Mouse (Mus musculus): ENCODE results near the gene Mtfr1l. TPM values are rescaled to one million over a fixed set of nuclear protein-coding genes. Genes with fewer than 3 reads are reported as not detected.
A peak's percentile ranks its signal among the peaks of the same experiment; 100 is the strongest.

Mtfr1l gene
- polyA plus RNA-seq, 1 experiment: 69.1 TPM

- no peak for TF ChIP-seq GATA1 (IDR thresholded peaks at IDR 0.05; ENCODE audit: low read length)
These were observed 24.3 kb downstream of the Mtfr1l start, which contains the start of gene Aunip for GRCm38 (mm10) chr4:134510845-134511411. TSS of gene Aunip (plus strand) at chr4:134510999.

DNA sequence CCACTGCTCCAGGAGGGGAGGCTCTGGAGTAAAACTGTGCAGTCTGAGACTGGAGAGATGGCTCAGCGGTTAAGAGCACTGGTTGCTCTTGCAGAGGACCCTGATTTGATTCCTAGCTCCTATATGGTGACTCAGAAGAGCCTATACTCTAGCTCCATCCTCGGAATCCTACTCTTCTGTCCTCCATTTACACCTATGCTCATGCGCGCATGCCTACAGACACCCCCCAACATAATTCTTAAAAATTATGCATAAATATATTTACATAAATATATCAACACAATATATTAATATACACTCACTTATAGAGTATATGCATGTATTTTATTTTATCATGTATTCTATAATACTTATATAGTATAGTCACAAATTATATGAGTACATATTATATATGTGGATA lies 24.8 kb downstream of the Mtfr1l start:
- no peak for TF ChIP-seq GATA1 (IDR thresholded peaks at IDR 0.05; ENCODE audit: low read length)

DNA sequence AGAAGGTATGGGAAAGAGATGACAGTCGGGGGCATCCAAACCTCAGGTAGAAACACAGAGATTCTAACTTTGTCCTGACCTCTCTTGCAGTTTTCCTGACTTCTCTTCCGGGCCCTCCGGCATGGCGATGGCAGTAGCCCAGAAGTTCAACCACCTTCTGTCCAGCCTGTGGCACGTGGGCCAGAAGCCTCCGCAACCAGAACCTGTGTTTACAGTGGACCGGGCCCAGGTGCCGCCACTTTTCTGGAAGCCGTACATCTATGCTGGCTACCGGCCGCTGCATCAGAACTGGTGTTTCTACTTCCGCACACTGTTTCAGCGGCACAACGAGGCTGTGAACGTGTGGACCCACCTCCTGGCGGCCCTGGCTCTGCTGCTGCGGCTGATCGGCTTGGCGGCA lies 28.5 kb downstream of the Mtfr1l start:
- TF ChIP-seq GATA1 (IDR thresholded peaks at IDR 0.05; ENCODE audit: low read length): no peak

DNA sequence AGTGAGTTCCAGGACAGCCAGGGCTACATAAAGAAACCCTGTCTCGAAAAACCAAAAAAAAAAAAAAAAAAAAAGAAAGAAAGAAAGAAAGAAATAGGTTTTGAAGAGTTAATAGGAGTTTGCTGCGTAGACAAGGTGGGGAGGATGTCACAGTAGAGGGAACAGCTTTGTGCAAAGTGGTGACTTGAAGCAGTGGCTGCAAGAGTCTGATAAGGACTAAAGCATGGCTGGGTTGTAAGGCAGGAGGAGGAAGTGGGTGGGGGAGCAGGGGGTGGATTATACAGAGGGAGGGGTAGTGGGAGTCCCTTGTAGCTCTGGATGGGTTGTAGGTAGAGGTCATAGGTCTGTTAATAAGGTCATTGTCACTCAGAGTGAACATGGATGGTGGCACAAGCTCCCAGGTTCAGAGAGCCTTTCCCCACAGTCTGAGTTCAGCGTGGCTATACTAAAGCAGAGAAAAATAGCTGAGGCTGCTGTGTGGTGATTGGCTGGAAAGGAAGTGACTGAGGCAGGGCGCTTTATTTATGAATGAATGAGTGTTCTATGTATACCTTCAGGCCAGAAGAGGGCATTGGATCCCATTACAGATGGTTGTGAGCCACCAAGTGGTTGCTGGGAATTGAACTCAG lies 29.1 kb downstream of the Mtfr1l start:
- no peak for TF ChIP-seq GATA1 (IDR thresholded peaks at IDR 0.05; ENCODE audit: low read length)

DNA sequence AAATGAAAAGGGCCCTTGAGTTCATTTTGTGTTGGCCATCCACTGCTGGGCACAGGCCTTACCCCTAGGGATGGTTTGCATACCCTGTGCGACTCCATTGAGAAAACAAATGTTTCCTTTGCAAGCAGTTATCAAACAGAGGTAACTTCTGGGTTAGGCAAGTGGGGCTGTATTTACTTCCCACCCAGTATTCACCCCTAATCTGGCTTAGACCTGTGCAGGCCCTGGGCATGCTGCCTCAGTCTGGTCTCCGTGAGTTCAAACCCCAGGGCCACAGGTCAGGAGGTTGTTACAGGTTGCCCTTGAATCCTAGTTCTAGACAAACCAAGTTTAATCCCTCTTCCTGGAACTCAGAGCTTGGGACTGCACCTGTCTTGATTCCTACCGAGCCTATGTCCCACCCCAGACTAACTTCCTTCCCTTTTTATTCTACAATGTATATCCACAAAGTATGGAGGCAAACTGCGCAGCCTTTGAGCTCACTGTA lies 29.8 kb downstream of the Mtfr1l start:
- TF ChIP-seq GATA1 (IDR thresholded peaks at IDR 0.05; ENCODE audit: low read length): no peak

- no peak for TF ChIP-seq GATA1 (IDR thresholded peaks at IDR 0.05; ENCODE audit: low read length)
These were observed 31.4 kb downstream of the Mtfr1l start for GRCm38 (mm10) chr4:134503686-134504357.

- no peak for TF ChIP-seq GATA1 (IDR thresholded peaks at IDR 0.05; ENCODE audit: low read length)
These were observed 34.1 kb downstream of the Mtfr1l start for GRCm38 (mm10) chr4:134501095-134501494.

DNA sequence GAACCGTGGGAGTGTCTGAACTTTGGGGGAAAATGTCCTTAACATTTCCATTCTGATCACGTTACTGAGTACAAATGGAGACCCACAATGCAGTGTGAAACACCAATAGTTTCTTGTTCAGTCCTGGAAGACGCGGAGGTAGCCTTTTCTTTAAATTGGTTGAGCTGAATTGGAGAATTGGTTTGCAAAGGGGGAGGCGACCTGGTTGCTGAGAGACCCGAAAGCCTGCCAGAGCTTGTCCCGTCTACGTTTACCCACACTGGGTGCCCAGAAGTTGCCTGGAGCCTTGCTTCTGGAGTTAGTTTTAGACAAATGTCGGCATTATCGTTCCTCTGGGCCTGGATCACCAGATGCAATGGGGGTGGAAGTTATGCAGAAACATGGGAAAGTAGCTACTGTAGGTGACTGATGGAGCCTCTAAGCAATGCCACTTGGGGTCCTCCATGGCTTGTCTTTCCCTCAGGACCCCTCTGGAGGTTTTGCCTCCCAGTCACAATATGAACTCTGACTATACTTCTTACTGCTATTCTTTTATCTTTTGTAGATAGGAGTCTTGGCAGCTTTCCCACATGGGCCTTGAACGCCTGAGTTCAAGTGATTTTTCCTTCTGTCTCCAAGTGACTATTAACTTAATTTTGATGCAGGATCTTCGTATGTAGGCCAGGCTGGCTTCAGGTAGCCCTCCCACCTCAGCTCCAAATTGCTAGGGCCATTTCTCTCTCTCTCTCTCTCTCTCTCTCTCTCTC lies 37.0 kb downstream of the Mtfr1l start:
- no peak for TF ChIP-seq GATA1 (IDR thresholded peaks at IDR 0.05; ENCODE audit: low read length)

- no peak for TF ChIP-seq GATA1 (IDR thresholded peaks at IDR 0.05; ENCODE audit: low read length)
These were observed 38.0 kb downstream of the Mtfr1l start for GRCm38 (mm10) chr4:134497223-134497622.

- TF ChIP-seq GATA1 (IDR thresholded peaks at IDR 0.05; ENCODE audit: low read length): no peak
These were observed 38.5 kb downstream of the Mtfr1l start, which contains the start of gene Paqr7 for GRCm38 (mm10) chr4:134496595-134497210. TSS of gene Paqr7 (plus strand) at chr4:134496697.

- no peak for TF ChIP-seq GATA1 (IDR thresholded peaks at IDR 0.05; ENCODE audit: low read length)
These were observed 39.7 kb downstream of the Mtfr1l start for GRCm38 (mm10) chr4:134495546-134495923.

GRCm38 (mm10) chr4:134494780-134495545 lies 40.2 kb downstream of the Mtfr1l start:
- TF ChIP-seq GATA1 (IDR thresholded peaks at IDR 0.05; ENCODE audit: low read length): peak; percentile 71

- TF ChIP-seq GATA1 (IDR thresholded peaks at IDR 0.05; ENCODE audit: low read length): no peak
These were observed 43.5 kb downstream of the Mtfr1l start for GRCm38 (mm10) chr4:134491716-134492115.

- no peak for TF ChIP-seq GATA1 (IDR thresholded peaks at IDR 0.05; ENCODE audit: low read length)
These were observed 45.1 kb downstream of the Mtfr1l start for GRCm38 (mm10) chr4:134489986-134490665.

Measured in G1E-ER4 (cell line).